Mouse (Mus musculus) lung, adult 2 months (tissue): Measurements from ENCODE around the gene Mtrex.

Source experiments
- CTCF ChIP-seq: fragments of 200-500 bp; IDR thresholded peaks from 2 replicates; pipeline ENCODE4 v1.5.1; 2011; ENCODE audit warnings: mild to moderate bottlenecking, low read length, control low read depth; ENCODE audit not compliant: insufficient read depth
- POLR2A ChIP-seq: fragments of 200-500 bp; IDR thresholded peaks from 2 replicates; pipeline ENCODE4 v1.6.1; 2011; ENCODE audit warnings: low read depth, mild to moderate bottlenecking, control low read depth, low read length, borderline replicate concordance; ENCODE audit errors: extremely low read depth

DNA sequence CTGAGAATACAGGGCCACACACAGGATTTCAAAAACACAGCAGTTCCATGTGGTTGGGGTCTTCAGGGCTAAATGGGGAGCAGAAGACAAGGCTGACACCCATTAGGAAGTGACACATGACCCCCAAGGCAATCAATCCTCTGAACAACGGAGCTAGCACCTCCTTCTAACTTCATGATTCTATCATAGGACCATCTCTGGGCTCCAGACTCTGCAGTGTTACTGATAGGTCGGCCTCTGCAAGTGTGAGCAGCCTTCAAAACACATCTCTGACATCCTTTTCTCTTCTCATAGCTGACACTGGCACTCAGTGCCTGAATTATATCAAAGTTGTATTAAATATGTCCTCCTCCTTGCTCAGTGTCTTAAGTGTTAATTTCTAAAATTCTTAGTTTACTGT lies 94.6 kb downstream of the Mtrex start:
- TF ChIP-seq POLR2A (no peak), CTCF (no peak)
